Mouse (Mus musculus) kidney, adult 9 months (tissue): ENCODE results near the gene Elf1.

ENCODE experiments used
- DNase-seq: peaks from one replicate; pipeline ENCODE4 v3.0.0; 2022

The Elf1 gene

GRCm38 (mm10) chr14:79574361-79574760 is 93.4 kb downstream of the Elf1 start:
- no peak for DNase-seq

- DNase-seq = no peak
Measured at GRCm38 (mm10) chr14:79583526-79584245, 102.7 kb downstream of the Elf1 start.

DNA sequence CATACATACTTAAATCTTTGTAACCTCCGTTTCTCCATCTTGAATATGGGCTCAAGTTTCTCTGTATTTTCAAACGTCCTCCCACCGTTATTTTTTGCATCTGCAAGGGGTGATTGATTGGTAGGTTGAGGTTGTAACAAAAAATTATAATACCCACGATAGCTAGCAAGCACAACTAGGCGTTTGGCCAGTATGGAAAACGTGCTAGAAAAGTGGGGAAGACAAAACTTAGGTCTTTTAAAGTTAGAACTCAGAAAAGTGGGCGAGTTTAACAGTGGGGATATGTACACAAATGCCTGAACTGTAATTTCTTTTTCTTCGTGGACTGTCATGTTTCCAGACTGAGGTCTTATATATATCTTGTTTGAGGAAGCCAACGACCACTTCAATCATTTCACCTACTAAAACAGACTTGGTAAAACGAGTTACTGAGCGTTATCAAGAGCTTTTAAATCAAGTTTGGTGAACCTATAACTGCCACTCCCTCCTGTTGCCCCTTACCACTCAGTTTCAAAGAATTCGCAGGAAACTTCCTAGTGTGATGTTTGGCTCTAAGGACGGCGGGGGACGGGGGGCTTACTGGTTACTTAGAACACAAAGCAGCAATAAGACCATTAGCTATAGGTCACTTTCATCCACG is 105.6 kb downstream of the Elf1 start:
- DNase-seq = no peak

DNA sequence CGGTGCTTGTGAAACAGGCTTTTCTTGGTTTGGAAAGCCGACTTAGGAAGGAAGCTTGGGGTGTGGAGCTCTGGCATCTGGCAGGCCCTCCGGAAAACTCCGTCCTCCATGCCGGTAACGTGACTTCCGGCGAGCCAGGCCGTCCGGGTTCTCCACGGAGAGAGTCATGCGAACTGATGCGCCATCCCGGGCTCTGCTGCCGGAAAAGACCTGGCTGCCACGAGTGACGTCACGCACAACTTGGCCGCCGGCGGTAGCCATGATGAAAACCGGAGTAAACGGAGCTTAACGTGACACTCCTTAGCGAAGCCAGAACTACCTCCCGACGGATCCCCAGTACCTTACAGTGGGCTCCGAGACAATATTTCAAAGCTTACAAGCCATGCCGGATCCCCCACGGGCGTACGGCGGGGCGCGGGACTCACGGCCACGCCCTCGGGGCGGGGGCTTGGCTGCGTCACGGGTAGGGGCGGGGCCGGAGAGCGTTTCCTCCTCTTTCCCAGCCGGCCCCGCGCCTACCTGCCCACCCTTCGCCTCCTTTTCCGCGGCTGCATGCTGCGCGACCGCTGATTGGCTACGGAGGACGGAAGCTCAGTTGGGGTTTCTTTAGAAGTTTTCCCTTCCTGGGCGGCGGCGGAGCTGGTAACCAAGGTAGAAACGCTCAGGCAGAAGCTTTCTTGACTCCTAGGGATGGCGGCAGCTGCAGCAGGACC is 106.3 kb downstream of the Elf1 start, which contains the start of gene Sugt1:
Gene Sugt1, plus strand, starts transcription at position 553 of the 713 bp plus-strand sequence.
- DNase-seq = peak; percentile 98

DNA sequence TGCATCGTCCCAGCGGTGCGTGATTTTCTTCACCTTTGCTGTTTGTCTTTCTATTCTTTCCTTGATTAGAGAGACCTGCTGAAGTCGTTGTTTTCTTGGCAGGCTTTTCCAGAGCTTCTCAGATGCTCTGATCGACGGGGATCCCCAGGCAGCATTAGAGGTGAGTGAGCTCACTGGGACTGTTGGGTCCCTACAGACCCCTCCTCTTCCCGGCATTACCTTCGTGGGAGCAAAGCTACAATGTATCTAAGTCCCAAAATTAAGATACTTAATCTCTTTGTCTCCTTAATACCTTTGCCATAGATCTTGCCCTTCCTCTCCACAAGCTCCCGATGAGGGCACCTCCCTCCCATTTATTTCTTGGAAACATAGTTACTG is 106.8 kb downstream of the Elf1 start:
- DNase-seq = no peak

DNA sequence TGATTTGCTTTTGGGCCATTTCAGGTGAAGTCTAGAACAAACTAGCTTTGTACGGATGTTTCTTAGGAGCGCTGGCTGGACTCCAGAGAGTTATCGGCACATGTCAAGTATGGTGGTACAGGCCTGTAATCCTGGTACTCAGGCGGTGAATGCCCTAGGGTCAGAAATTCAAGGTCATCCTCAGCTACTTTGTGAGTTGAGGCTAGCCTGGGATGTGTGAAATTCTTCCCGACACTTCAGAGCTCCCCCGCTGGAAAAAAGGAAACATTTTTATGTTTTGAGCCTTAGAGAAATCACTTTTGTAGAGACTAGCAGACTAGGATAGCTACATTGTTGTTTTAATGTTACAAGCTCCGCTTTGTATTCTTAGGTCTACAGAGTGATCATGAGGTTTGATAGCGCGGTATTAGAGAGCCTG is 107.5 kb downstream of the Elf1 start:
- DNase-seq = peak; percentile 21

GRCm38 (mm10) chr14:79589401-79589800 is 108.4 kb downstream of the Elf1 start:
- no peak for DNase-seq

DNA sequence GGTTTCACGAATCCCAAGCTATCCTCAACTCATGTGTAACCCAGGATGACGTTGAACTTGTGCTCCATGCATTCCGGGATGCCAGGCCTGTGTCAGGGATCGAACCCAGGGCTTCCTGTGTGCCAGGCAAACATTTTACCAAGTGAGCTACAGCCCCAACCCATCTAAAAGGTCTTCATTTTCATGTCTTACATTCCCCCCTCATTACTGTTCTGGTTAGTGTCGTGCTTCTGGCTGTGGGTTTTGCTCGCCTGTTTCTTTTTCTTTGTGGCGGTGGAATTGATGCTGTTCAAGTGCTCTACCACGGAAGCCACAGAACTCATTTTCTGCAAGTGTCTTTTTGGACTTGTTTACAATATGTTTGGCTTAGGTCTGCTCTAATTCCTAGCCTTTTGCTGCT is 109.9 kb downstream of the Elf1 start:
- DNase-seq = no peak

- no peak for DNase-seq
Measured at GRCm38 (mm10) chr14:79591611-79592010, 110.6 kb downstream of the Elf1 start.

GRCm38 (mm10) chr14:79594069-79594468 is 113.1 kb downstream of the Elf1 start:
- DNase-seq = no peak

GRCm38 (mm10) chr14:79596602-79597001 is 115.6 kb downstream of the Elf1 start:
- no peak for DNase-seq

DNA sequence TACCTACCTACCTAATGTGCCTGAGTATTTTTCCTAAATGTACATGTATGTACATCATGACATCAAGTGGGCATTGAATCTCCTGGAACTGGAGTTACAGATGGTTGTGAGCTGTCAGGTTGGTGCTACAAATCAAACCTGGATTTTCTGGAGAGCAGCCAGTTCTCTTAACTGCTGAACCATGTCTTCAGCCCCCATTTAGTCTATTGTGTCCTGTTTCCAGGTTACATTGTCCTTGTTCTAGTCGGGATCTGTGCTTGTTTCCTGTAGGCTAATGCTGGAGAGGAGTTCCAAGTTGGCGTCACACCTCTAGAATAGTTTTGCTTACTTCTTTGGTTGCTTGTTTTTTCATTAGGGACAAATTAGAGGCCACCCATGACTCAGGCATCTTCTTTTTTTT is 124.9 kb downstream of the Elf1 start:
- DNase-seq = peak; percentile 36

- no peak for DNase-seq
Measured at GRCm38 (mm10) chr14:79606392-79606791, 125.4 kb downstream of the Elf1 start.

- DNase-seq = no peak
Measured at GRCm38 (mm10) chr14:79606867-79607266, 125.9 kb downstream of the Elf1 start.

- DNase-seq = no peak
Measured at GRCm38 (mm10) chr14:79607352-79607751, 126.4 kb downstream of the Elf1 start.

- DNase-seq = no peak
Measured at GRCm38 (mm10) chr14:79608286-79608685, 127.3 kb downstream of the Elf1 start.

DNA sequence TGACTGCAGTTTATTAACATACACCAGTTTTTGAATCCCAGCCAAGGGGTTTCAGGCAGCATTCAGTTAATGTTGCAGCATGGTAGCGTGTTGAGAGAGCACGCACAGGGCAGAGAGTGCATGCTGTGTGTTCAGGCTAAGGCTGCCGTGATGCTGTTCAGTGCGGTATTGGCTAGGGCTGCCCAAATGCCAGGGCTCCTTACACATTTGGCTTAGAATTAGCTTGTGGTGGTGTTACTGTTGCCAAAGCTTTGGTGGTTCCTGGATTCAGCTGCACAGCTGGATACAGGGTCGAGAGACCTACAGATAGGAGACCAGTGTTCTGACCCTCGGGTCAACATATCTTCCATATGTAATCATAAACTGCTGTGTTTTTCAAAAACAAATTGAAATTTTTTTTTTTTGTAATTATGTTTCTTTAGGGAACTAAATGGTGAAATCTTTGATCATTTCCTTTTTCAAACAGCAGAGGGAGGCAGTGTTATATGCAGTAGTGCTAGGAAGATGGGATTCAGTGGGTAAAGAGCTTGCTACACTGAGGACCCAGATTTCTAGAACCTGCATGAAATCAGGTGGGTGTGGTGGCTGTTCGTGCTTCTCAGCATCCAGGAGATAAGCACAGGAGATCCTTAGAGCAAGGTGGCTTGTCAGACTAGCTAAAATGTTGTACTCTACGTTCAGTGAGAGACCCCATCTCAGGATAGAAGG is 136.3 kb downstream of the Elf1 start:
- DNase-seq = no peak

GRCm38 (mm10) chr14:79619802-79620201 is 138.8 kb downstream of the Elf1 start:
- no peak for DNase-seq

- DNase-seq = no peak
Measured at GRCm38 (mm10) chr14:79621143-79621542, 140.1 kb downstream of the Elf1 start.
